Mouse (Mus musculus): Measurements from ENCODE around the gene Zfp874a.
"Not testable (repeated sequence)": the region's sequence is repeated elsewhere in the genome, so short reads cannot be mapped to it uniquely, and the experiment has no call there.

DNA sequence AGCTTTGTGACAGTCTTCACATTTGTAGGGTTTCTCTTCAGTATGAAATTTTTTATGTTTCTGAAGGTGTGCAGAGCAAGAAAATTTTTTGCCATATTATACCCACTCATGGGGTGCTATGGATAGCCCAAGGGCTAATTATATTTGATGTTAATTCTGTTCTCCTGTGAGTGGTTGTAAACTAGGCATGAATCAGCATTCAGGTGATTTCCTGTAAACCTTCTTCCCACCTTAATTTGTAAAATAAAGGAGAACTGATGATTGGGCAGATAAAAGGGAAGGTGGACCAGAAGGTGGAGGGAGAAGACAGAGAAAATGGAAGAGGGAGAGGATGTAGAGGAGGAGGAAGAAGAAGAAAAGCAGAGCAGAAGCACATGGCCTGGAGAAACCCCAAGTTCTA lies 25.7 kb downstream of the Zfp874a start:
- TF ChIP-seq GATA1, TAL1 (IDR thresholded peaks at IDR 0.05; ENCODE audit: low read length): not testable (repeated sequence)
